Mouse (Mus musculus) R1 (cell line): ENCODE data around the gene Lias.

ENCODE experiments used
- DNase-seq: peaks from one replicate; pipeline ENCODE4 v3.0.0-alpha.2; 2018; ENCODE audit warnings: low read depth, low spot score

Lias gene

GRCm38 (mm10) chr5:65425251-65425650 lies 34.0 kb downstream of the Lias start:
- DNase-seq, result no peak

GRCm38 (mm10) chr5:65428321-65428720 lies 37.0 kb downstream of the Lias start:
- DNase-seq, result peak; percentile 89

- DNase-seq, result no peak
These were observed 38.1 kb downstream of the Lias start for GRCm38 (mm10) chr5:65429441-65429840.

- DNase-seq, result peak; percentile 10
These were observed 43.4 kb downstream of the Lias start for GRCm38 (mm10) chr5:65434471-65435362.

GRCm38 (mm10) chr5:65435363-65435805 lies 44.1 kb downstream of the Lias start:
- DNase-seq, result no peak

- peak; percentile 98 for DNase-seq
These were observed 44.7 kb downstream of the Lias start, which contains the start of gene Ugdh for GRCm38 (mm10) chr5:65435806-65436561. Gene Ugdh (minus strand): TSS chr5:65435949.

GRCm38 (mm10) chr5:65438041-65438440 lies 46.7 kb downstream of the Lias start:
- no peak for DNase-seq

GRCm38 (mm10) chr5:65444981-65445380 lies 53.7 kb downstream of the Lias start:
- no peak for DNase-seq

GRCm38 (mm10) chr5:65446756-65447155 lies 55.5 kb downstream of the Lias start:
- DNase-seq, result no peak

- DNase-seq, result no peak
These were observed 56.5 kb downstream of the Lias start for GRCm38 (mm10) chr5:65447826-65448225.

GRCm38 (mm10) chr5:65448941-65449340 lies 57.6 kb downstream of the Lias start:
- DNase-seq, result no peak

GRCm38 (mm10) chr5:65454771-65455170 lies 63.5 kb downstream of the Lias start:
- no peak for DNase-seq

GRCm38 (mm10) chr5:65457086-65457827 lies 66.0 kb downstream of the Lias start:
- DNase-seq, result no peak

GRCm38 (mm10) chr5:65457846-65458245 lies 66.5 kb downstream of the Lias start:
- DNase-seq, result no peak

GRCm38 (mm10) chr5:65459454-65459853 lies 68.2 kb downstream of the Lias start:
- DNase-seq, result no peak
